In the genomic region with DNA sequence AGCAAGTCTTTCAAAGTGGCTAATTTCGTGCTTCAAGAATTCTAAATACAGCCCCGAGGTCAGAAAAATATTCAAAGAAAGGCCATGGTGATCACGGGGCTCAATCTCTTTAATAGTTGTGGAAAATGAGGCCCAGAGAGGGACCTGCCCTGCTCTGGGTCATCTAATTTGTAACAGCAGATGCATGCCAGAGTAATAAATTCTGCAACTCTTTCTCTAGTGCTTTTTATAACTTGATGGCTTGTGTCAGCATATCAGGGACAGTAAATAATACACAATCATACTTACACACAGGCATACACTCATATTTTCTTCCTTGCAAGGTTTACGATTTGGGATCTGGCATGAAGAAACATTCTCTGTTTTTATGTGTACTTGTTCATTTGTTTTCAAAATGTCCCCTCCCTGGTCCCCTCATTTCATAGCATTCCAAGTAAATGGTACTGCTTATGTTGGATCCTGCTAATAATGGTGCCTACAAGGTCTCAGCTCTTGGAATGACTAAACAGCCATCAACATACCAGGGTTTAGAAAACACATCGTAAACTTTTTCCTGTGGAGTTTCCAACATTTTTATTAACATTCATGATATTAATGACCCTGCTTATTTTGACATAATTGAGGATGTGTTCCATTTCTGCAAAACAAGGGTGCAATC, we compare ENCODE assay signal across 10 mouse cellular contexts. TPM values are rescaled to one million over a fixed set of nuclear protein-coding genes. Genes with fewer than 3 reads are reported as not detected.
DNase-seq lines count a peak whose midpoint lies in the region; ATAC-seq and TF ChIP-seq lines count a peak whose summit lies in the region.
"Had no signal": no experiment of that assay in that cellular context is flagged by ENCODE, and none has a peak within 500 bp of the region (broad histone marks: within the 10 kb centered on the region; RNA-seq: fewer than 3 reads in every experiment).

No protein-coding gene starts in this region.

- intact Hi-C loops in gastrocnemius, adult 2 months (cut with DNase I): no loop called here

- no peak for TF ChIP-seq CTCF in gastrocnemius, adult 2 months (IDR thresholded peaks at IDR 0.05)

- peaks cover 12% of the 10 kb centered on the region for H3K4me1 ChIP-seq in midbrain, embryonic 12.5 days
- H3K4me1 ChIP-seq in midbrain, embryonic 11.5 days (ENCODE audit: control insufficient read depth, insufficient read depth, low read length): no peaks in the 10 kb centered on the region; the same call in 1 of the 2 replicates
- H3K4me1 ChIP-seq in limb, embryonic 13.5 days: peaks cover 14% of the 10 kb centered on the region
- H3K4me1 ChIP-seq in heart, embryonic 12.5 days (replicated peaks): no peaks in the 10 kb centered on the region

- H3K4me3 ChIP-seq in gastrocnemius, adult 2 months: peak overlapping the region; percentile 33; the same call in 1 of the 2 replicates
- no peak overlapping the region for H3K4me3 ChIP-seq in midbrain, embryonic 12.5 days
- H3K4me3 ChIP-seq in midbrain, embryonic 11.5 days (ENCODE audit: low read depth, low read length): no peak overlapping the region
- no peak overlapping the region for H3K4me3 ChIP-seq in limb, embryonic 13.5 days
- H3K4me3 ChIP-seq in heart, embryonic 12.5 days: no peak overlapping the region
- H3K4me3 ChIP-seq: myocyte had no signal

- H3K4me2 ChIP-seq in midbrain, embryonic 12.5 days (replicated peaks): 0 out of 2 replicates have a peak overlapping the region, but pooled peaks have one; percentile 17
- H3K4me2 ChIP-seq in midbrain, embryonic 11.5 days: no peak overlapping the region
- peak overlapping the region; percentile 33 for H3K4me2 ChIP-seq in limb, embryonic 13.5 days (replicated peaks)
- H3K4me2 ChIP-seq in heart, embryonic 12.5 days: no peak overlapping the region

- WGBS in midbrain, embryonic 12.5 days: 34% methylated on average over 5 of the region's 5 CpGs
- WGBS in midbrain, embryonic 11.5 days: 40% methylated on average over 5 of the region's 5 CpGs
- WGBS in limb, embryonic 13.5 days: 15% methylated on average over 5 of the region's 5 CpGs
- WGBS in heart, embryonic 12.5 days: 72% methylated on average over 5 of the region's 5 CpGs

- DNase-seq in gastrocnemius, adult 2 months: no peak
- DNase-seq in gastrocnemius, postnatal 4 days (ENCODE audit: low spot score in 2 of 2): no peak
- no peak for DNase-seq in midbrain, embryonic 11.5 days (ENCODE audit: low spot score, missing footprints)
- DNase-seq in forelimb bud, embryonic 11.5 days (ENCODE audit: low read depth, low spot score): peak; percentile 38
- DNase-seq in spleen, postnatal 36 days (ENCODE audit: low spot score in 2 of 2): no peak
- DNase-seq: adrenal gland, postnatal 25 days had no signal

- ATAC-seq in midbrain, embryonic 12.5 days (ENCODE audit: low FRiP score, low read depth): no peak
- no peak for ATAC-seq in midbrain, embryonic 11.5 days (ENCODE audit: low FRiP score)
- peak; percentile 81 for ATAC-seq in limb, embryonic 13.5 days (ENCODE audit: low FRiP score, low read depth)
- no peak for ATAC-seq in heart, embryonic 12.5 days (ENCODE audit: insufficient number of reproducible peaks, low FRiP score)

- peak overlapping the region; percentile 9; the same call in 1 of the 2 replicates for H3K27ac ChIP-seq in gastrocnemius, adult 2 months
- H3K27ac ChIP-seq in midbrain, embryonic 12.5 days (replicated peaks): no peak overlapping the region
- no peak overlapping the region for H3K27ac ChIP-seq in midbrain, embryonic 11.5 days (ENCODE audit: low read depth, low read length)
- peak overlapping the region; percentile 45 for H3K27ac ChIP-seq in limb, embryonic 13.5 days
- no peak overlapping the region for H3K27ac ChIP-seq in heart, embryonic 12.5 days (ENCODE audit: poor library complexity, severe bottlenecking)

- H3K36me3 ChIP-seq in midbrain, embryonic 12.5 days: no peaks in the 10 kb centered on the region
- H3K36me3 ChIP-seq in midbrain, embryonic 11.5 days (ENCODE audit: control insufficient read depth, insufficient read depth, low read length): no peaks in the 10 kb centered on the region
- H3K36me3 ChIP-seq in limb, embryonic 13.5 days: no peaks in the 10 kb centered on the region
- no peaks in the 10 kb centered on the region for H3K36me3 ChIP-seq in heart, embryonic 12.5 days

- H3K9ac ChIP-seq in midbrain, embryonic 12.5 days (replicated peaks): no peak overlapping the region
- no peak overlapping the region for H3K9ac ChIP-seq in midbrain, embryonic 11.5 days (ENCODE audit: low read length)
- no peak overlapping the region for H3K9ac ChIP-seq in limb, embryonic 13.5 days
- H3K9ac ChIP-seq in heart, embryonic 12.5 days: no peak overlapping the region

- no peaks in the 10 kb centered on the region for H3K9me3 ChIP-seq in midbrain, embryonic 12.5 days
- H3K9me3 ChIP-seq in midbrain, embryonic 11.5 days (ENCODE audit: control insufficient read depth, low read length): no peaks in the 10 kb centered on the region
- H3K9me3 ChIP-seq in limb, embryonic 13.5 days: no peaks in the 10 kb centered on the region
- H3K9me3 ChIP-seq in heart, embryonic 12.5 days (replicated peaks): no peaks in the 10 kb centered on the region

- peaks cover 15% of the 10 kb centered on the region; the same call in 1 of the 2 replicates for H3K27me3 ChIP-seq in midbrain, embryonic 12.5 days
- no peaks in the 10 kb centered on the region for H3K27me3 ChIP-seq in midbrain, embryonic 11.5 days (ENCODE audit: control insufficient read depth, insufficient read depth, low read length)
- H3K27me3 ChIP-seq in limb, embryonic 13.5 days: no peaks in the 10 kb centered on the region
- H3K27me3 ChIP-seq in heart, embryonic 12.5 days (replicated peaks): no peaks in the 10 kb centered on the region

RNA-seq across cellular contexts. Expression of a gene that starts 19.7 kb away (rescaled TPM):
- total RNA-seq in gastrocnemius, adult 2 months (2021): 1 to 10 TPM in 1 of 2 experiments, under 1 TPM in 1; 0.97 to 1.8 TPM
- total RNA-seq in gastrocnemius, postnatal 4 days (2021): 1 to 10 TPM; 4.8 to 5.8 TPM
- 5.8 and 6.0 TPM in 2 replicates for polyA plus RNA-seq in midbrain, embryonic 12.5 days (2016; fragmentation: Nextera tagmentation; extraction: Ambion mirVana)
- polyA plus RNA-seq in midbrain, embryonic 11.5 days (2014; fragmentation: Nextera tagmentation; extraction: Ambion mirVana): 7.6 and 7.8 TPM in 2 replicates
- polyA plus RNA-seq in limb, embryonic 13.5 days (2015; fragmentation: Nextera tagmentation; extraction: Ambion mirVana): 7.2 and 8.5 TPM in 2 replicates
- 5.3 and 6.4 TPM in 2 replicates for polyA plus RNA-seq in heart, embryonic 12.5 days (2016; fragmentation: Nextera tagmentation; extraction: Ambion mirVana)
- polyA plus RNA-seq: myocyte had no signal

RNA-seq across cellular contexts. Expression of a gene that starts 32.5 kb away (rescaled TPM):
- total RNA-seq in gastrocnemius, adult 2 months (2021): under 1 TPM; 0.46 to 0.53 TPM
- 1 to 10 TPM; 1.8 to 1.9 TPM for total RNA-seq in gastrocnemius, postnatal 4 days (2021)
- 0.23 and 0.41 TPM in 2 replicates for polyA plus RNA-seq in midbrain, embryonic 12.5 days (2016; fragmentation: Nextera tagmentation; extraction: Ambion mirVana)
- 0.14 and 0.18 TPM in 2 replicates for polyA plus RNA-seq in midbrain, embryonic 11.5 days (2014; fragmentation: Nextera tagmentation; extraction: Ambion mirVana)
- 1.3 and 1.4 TPM in 2 replicates for polyA plus RNA-seq in limb, embryonic 13.5 days (2015; fragmentation: Nextera tagmentation; extraction: Ambion mirVana)
- polyA plus RNA-seq in heart, embryonic 12.5 days (2016; fragmentation: Nextera tagmentation; extraction: Ambion mirVana): 1.2 and 1.5 TPM in 2 replicates

Comparison
In these comparisons a context has a peak if more than half of its experiments do, and no peak if none do; other contexts are left out.
1. H3K4me2 ChIP-seq: peak in midbrain, embryonic 12.5 days (single experiment) and limb, embryonic 13.5 days (single experiment); none in midbrain, embryonic 11.5 days (single experiment) and heart, embryonic 12.5 days (single experiment).
2. H3K27ac ChIP-seq: peak in gastrocnemius, adult 2 months (single experiment) and limb, embryonic 13.5 days (single experiment); none in midbrain, embryonic 12.5 days (single experiment), midbrain, embryonic 11.5 days (single experiment) and heart, embryonic 12.5 days (single experiment).